In genomic region chr12:110738158-110738921, GRCm38 (mm10) we compare ENCODE assay signal across 7 mouse cellular contexts. TPM values are rescaled to one million over a fixed set of nuclear protein-coding genes. Genes with fewer than 3 reads are reported as not detected.
DNase-seq lines count a peak whose midpoint lies in the region; ATAC-seq and TF ChIP-seq lines count a peak whose summit lies in the region.

No protein-coding gene starts in this region.

- peak overlapping the region; percentile 76 for H3K27ac ChIP-seq in lung, embryonic 14.5 days (ENCODE audit: low read depth)

- H3K36me3 ChIP-seq in lung, embryonic 14.5 days (ENCODE audit: insufficient read depth): 0 out of 2 replicates have a peak, but pooled peaks cover 9% of the 10 kb centered on the region

- H3K4me3 ChIP-seq in lung, embryonic 14.5 days (ENCODE audit: low read depth, low read length): peak overlapping the region; percentile 99

- peak; percentile 16 for DNase-seq in right cerebral cortex, postnatal 14 days
- no peak for DNase-seq in right cerebral cortex, postnatal 4 days
- peak; percentile 36 to 48 for DNase-seq in adrenal gland, postnatal 36 days
- peak; percentile 55 for DNase-seq in kidney, adult 18-20 months
- DNase-seq in lung, embryonic 14.5 days: no peak
- DNase-seq in ovary, postnatal 14 days (ENCODE audit: low spot score): peak; percentile 6

- peak; percentile 35 for ATAC-seq in frontal cortex, adult (ENCODE audit: low TSS enrichment)
- no peak; the same call in 1 of the 2 replicates for ATAC-seq in lung, embryonic 14.5 days (ENCODE audit: insufficient read depth)

- H3K4me2 ChIP-seq in lung, embryonic 14.5 days: peak overlapping the region; percentile 88

- no peak for TF ChIP-seq CTCF in lung, embryonic 14.5 days (IDR thresholded peaks at IDR 0.05; ENCODE audit: low read depth)

- under 1% methylated on average over 71 of the region's 72 CpGs for WGBS in lung, embryonic 14.5 days

- H3K9me3 ChIP-seq in lung, embryonic 14.5 days (ENCODE audit: low read depth, low read length): no peaks in the 10 kb centered on the region

- peaks cover 14% of the 10 kb centered on the region for H3K4me1 ChIP-seq in lung, embryonic 14.5 days (ENCODE audit: insufficient read depth)

- H3K9ac ChIP-seq in lung, embryonic 14.5 days: peak overlapping the region; percentile 93

- H3K27me3 ChIP-seq in lung, embryonic 14.5 days (ENCODE audit: insufficient read depth, low read length): 0 out of 2 replicates have a peak, but pooled peaks cover 5% of the 10 kb centered on the region

RNA-seq across cellular contexts. Expression of gene Wdr20, which starts 0.6 kb away (rescaled TPM):
- total RNA-seq in adrenal gland, postnatal 36 days (2021): 10 to 100 TPM; 44.1 to 45.3 TPM
- polyA plus RNA-seq in lung, embryonic 14.5 days (2014; fragmentation: Nextera tagmentation; extraction: Ambion mirVana): 23.3 and 25.4 TPM in 2 replicates

RNA-seq across cellular contexts. Expression of gene Hsp90aa1, which starts 35.8 kb away (rescaled TPM):
- total RNA-seq in adrenal gland, postnatal 36 days (2021): 100 to 1,000 TPM; 501 to 911 TPM
- 829 and 905 TPM in 2 replicates for polyA plus RNA-seq in lung, embryonic 14.5 days (2014; fragmentation: Nextera tagmentation; extraction: Ambion mirVana)

RNA-seq across cellular contexts. Expression of gene 1700001K19Rik, which starts 55.9 kb away (rescaled TPM):
- not detected for total RNA-seq in adrenal gland, postnatal 36 days (2021)
- 0.34 TPM in 1 of 2 replicates, not detected in the other for polyA plus RNA-seq in lung, embryonic 14.5 days (2014; fragmentation: Nextera tagmentation; extraction: Ambion mirVana)

Comparison
In these comparisons a context has a peak if more than half of its experiments do, and no peak if none do; other contexts are left out.
1. DNase-seq: peak in right cerebral cortex, postnatal 14 days (single experiment), adrenal gland, postnatal 36 days (2 of 2), kidney, adult 18-20 months (single experiment) and ovary, postnatal 14 days (single experiment); none in right cerebral cortex, postnatal 4 days (single experiment) and lung, embryonic 14.5 days (single experiment).